Mouse (Mus musculus): Measurements from ENCODE around the gene Sap30l.

The Sap30l gene

DNA sequence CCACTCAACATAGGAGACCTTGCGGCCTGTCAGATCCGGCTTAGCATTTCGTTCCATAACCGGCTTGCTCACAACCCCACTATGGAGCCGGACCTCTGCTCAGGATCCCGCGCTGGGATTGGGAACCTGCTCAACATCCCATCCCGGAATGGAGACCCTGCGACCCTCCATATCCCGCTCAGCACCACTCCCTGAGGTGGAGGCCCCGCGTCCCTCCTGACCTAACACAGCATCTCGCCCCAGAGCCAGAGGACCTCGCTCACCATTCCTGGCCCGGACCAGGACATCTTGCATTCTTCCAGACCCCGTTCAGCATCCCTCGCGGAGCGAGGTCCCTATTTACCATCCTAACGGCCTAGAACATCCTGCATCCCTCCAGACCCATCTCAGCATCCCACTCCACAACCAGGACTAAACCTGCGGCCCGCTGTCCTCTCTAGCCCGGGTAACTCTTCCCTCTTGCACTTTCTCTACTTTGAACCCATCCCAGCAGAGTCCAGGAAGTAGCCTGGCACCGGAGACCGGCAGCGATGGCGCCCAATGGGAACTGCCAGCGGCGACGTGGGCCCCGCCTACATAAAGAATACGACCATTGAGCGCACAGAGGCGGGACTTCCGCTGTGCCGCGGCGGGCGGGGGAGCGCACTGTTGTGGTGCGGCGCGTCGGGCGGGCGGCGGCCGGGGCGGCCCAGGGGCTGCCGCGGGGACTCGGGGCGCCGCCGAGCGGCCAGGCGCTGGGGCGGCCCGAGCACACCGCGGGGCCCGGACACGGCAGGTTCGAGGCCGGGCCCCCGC, at the start of gene Sap30l:
Gene Sap30l, plus strand, starts transcription at position 667 of the 795 bp plus-strand sequence.
- peak; percentile 83 for DNase-seq (ENCODE audit: low read depth, low spot score)

DNA sequence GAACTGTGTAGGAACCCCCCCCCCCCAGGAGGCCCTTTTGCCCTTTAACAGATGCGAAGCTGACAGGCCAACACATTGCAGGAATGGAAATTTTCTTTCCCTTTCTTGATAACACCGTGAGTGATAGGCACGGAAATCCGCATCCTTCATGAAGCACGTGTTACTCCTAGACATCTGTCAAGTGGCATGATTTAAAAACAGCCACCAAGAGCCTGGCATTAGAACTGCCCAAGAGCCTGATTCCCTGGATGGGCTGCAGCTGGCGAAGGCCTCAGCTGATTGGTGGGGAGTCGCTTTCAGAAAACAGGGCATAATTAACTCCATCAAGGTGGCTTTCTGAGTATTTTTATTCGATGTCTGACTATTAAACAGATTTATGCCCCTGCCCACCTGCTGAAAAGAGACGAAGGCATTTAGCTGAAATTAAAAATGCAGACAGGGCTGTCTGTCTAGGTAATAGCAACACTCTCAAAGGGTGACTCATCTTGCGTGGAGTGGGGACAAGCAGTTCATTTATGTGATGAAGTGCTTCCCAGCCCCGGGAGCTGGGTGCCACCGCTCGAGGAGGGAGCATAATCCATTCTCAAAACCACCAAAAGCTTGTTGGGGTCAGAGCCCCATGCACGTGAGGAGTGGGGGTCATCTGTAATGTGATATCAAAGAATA, 47.8 kb upstream of the Sap30l start:
- no peak for DNase-seq (ENCODE audit: low read depth, low spot score)

- no peak for DNase-seq (ENCODE audit: low read depth, low spot score)
These were observed 42.8 kb upstream of the Sap30l start for GRCm38 (mm10) chr11:57758621-57759020.

DNA sequence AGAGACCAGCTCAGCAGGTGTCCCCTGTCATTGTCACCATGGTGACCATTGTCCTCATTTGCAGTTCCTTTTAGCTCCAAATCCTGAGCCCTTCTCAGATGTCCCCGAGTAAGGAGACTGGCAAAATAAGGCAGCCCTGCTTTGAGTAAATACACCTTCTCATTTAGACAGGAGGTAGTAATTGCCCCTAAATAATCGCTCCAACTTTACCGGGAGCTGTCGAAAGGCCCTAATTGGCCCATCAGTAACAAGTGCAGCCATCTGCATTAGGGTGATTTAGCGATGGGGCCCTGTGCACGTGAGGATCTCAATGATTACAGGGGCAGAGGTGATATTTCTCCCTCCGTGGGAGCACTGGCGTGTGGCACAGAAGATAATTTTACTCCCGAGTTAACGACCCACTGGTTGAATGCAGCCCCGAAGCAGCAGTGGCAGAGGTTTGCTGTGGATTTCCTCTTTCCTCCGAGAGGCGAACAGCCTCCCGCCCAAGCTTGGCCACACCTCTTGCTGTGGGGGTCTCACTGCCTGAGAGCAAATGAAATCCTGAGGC, 40.9 kb upstream of the Sap30l start:
- DNase-seq (ENCODE audit: low read depth, low spot score): no peak

DNA sequence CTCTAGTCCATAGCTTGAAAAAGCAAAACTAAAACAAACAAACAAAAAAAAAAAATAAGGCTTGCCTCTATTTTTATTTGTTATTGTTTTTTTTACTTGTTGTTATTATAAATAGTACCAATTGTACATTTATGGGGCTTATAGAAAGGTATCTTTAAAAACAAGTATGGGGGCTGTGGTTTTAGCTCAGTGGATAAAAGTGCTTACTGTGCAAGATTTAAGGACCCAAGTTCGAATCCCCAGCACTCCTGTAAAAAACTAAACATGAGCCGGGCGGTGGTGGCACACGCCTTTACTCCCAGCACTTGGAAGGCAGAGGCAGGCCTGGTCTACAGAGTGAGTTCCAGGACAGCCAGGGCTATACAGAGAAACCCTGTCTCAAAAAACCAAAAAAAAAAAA, 40.1 kb upstream of the Sap30l start:
- DNase-seq (ENCODE audit: low read depth, low spot score): no peak

DNA sequence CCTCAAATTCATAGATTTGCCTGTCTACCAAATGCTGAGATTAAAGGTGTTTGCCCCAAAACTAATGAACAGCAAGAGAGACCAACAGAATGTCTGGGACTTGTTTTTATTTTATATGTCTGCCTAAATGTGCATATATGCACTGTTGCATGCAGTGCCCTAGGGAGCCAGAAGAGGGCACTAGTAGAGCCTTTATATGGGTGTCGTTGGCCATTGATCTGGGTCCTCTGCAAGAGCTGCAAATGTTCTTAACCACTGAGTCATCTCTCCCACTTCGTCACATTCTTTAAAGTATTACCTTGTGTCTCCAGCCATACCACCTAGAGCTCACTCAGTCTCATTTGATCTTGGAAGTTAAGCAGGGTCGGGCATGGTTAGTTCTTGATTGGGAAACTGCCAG, 37.3 kb upstream of the Sap30l start:
- DNase-seq (ENCODE audit: low read depth, low spot score): no peak

DNA sequence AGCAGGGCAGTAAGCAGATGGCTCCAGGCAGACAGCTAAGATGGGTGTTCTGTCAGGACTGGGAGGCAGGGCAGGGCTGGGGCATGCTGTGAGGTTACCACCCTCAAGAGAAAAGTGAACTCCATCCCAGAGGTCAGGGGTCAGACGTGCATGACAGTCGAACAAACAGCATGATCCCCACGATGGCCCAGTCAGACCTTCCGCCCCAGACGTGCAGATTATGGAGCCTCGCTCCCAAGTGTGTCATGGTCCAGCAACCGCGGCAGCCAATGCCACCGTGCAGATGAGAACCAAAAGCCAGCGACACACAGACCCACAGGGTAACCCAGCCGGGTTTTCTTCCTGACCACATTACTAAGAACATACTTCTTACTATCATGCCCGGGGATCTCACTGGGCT, 34.8 kb upstream of the Sap30l start:
- no peak for DNase-seq (ENCODE audit: low read depth, low spot score)

DNA sequence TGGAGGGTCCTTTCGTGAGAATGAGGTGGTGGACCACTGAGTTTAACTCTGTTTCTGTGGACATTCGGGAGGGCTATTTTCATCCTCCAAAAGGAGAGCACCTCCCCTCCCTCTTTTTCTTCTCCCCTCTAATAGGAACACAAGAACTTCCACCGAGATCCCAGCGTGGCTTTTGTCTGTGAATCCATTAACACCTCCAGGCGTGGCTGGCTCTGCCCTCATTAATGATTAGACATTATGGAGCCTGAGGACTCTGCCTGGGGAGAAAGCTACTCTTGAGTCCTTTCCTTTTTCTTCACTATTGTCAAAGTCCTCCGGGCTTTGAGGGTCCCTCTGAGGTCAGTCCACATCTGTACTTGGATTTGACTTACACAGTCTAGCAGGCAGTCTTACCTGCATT, 34.3 kb upstream of the Sap30l start:
- DNase-seq (ENCODE audit: low read depth, low spot score): no peak

DNA sequence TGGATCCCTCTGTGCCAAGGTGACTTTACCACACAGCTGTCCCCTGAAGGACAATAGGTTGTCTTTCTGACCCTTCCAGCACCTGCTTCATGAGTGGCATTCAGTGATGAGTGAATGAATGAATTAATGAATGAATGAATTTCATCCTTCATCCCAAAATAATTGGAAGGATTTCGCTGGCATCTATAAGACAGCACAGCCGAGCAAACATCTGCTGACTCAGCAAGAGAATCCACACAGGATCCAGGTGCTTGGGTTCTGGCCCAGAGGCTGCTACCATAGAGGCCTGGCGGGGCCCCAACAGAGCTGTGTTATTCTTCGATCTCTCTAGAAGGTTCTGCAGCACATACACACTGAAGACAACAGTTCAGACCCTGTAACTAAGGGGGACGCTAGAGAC, 30.7 kb upstream of the Sap30l start:
- DNase-seq (ENCODE audit: low read depth, low spot score): no peak

DNA sequence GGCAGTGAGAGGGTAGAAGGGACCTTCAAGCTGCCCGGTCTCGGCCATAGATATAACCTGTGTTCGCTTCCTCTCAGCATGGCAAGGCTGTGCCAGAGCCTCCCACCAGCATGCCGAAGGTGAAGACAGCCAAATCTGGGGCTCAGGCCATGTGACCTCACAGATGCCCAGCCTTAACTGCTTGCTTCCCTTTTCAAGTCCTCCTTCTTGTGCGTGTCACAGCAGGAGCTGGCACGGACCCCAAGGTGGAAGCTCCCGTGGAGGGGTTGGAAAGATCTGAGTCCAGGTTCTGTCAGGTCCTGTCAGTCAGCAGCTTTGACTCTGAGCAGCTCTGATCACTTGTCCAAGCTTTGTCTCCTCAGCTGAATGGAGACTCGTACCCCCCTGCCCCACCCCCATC, 29.8 kb upstream of the Sap30l start:
- no peak for DNase-seq (ENCODE audit: low read depth, low spot score)

GRCm38 (mm10) chr11:57773479-57773878, 28.0 kb upstream of the Sap30l start:
- no peak for DNase-seq (ENCODE audit: low read depth, low spot score)

- no peak for DNase-seq (ENCODE audit: low read depth, low spot score)
These were observed 27.5 kb upstream of the Sap30l start for GRCm38 (mm10) chr11:57773936-57774335.

DNA sequence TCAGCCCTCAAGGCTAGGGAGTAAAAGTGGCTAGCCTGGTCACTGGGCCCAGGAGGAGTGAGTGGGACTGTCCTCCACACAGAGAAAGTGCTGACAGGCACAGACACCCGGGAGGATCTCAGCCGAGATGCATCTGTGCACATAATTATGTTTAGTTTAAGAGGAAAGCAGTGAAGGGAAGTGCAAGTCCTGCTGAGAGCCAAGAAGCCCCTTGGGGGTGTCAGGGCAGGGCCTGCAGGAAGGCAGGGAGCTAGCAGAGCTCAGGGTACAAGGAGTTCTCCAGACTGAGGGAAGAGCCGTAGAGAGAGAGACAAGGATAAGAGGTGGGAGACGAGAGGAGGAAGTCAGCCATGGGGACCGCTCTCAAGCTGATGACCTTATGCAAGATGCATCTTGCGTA, 25.6 kb upstream of the Sap30l start:
- DNase-seq (ENCODE audit: low read depth, low spot score): no peak

- no peak for DNase-seq (ENCODE audit: low read depth, low spot score)
These were observed 24.9 kb upstream of the Sap30l start for GRCm38 (mm10) chr11:57776546-57776945.

DNA sequence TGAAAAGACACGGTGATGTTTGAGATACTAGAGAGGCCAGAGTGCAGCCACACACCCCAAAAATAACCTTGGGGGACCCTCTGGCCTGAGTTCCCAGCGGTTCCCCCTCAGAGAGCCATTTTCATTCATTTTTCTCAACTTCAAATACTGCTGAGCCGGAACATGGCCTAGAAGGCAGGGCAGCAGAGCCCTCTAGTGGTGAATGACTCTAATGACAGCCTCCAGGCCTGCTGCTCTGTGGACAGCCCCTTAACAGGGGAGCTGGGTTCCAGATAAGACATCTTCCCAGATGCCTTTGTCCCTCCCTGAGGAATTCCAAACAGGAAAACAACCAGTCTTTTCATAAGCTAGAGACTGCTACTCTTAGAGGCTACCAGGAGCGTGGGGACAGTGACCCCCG, 23.1 kb upstream of the Sap30l start:
- DNase-seq (ENCODE audit: low read depth, low spot score): no peak

DNA sequence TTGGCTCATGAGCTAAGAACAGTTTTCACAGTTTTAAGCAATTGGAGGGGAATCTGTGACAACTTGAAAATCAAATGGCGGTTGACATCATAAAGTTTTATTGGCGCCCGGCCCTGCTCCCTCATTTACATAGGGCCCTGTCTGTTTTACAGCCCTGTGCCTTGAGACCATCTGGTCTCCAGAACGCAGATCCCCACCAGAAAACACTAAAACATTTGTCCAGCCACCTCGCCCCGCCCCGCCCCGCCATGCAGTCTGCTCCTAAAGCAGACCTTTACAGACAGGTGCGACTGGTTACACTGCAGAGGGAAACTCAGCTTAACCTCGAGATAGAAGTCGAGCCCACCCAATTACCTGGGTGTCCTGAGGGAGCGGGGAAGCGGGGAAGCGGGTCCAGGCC, 21.6 kb upstream of the Sap30l start:
- DNase-seq (ENCODE audit: low read depth, low spot score): no peak

DNA sequence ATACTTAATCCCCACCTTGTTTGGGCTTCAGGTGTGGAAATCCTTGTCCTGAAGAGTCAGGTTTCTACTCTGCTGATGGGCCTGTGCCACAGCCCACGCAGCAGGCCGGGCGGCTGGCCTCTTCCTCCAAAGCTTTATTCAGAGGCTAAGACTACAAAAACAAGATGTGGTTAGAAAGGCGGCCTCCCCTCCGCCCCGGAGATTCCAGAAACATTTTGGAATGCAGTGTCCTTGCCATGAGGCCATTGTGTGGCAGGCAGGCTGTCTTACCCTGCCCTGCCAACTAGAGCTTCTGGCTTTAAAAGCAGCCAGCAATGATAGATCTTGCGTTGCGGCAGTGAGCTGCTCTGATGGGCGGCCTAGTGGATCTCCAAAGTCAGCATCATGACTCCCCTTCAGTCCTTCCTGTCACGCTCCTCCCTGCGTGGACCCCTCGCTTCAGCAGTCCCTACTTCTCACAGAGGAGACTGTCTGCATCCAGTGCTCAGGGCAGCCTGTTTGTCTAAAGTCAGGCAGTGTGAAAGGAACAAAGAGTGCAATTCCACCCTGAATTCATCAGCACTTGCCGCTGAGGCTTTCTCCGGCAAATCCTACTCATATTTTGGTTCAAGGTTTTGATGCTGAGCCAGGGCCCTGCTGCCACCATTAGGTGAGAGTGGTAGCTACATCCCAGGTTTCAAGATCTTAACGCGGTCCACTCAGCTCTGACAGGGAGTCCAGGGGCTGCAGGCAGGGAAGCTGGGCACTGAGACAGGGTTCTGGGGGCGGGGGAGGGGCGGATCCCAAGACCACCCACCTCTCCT, 14.6 kb upstream of the Sap30l start:
- no peak for DNase-seq (ENCODE audit: low read depth, low spot score)

DNA sequence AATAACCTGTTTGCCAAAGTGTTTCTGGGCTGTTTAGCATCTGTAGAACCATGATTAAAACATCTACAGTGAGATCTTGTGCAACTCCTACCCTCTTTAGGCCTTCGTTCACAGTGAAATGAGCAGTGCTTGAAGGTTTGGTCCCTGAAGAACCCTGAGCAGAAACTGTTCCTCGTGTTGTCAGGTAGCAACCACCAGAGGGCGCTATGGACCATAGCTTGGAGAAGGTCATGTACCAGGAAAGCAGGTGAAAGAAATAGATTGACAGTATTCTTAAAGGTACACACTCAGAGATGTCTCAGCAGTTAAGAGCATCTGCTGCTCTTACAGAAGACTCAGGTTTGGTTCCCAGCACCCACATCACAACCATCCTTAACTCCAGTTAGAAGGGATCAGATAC, 13.5 kb upstream of the Sap30l start:
- DNase-seq (ENCODE audit: low read depth, low spot score): no peak

DNA sequence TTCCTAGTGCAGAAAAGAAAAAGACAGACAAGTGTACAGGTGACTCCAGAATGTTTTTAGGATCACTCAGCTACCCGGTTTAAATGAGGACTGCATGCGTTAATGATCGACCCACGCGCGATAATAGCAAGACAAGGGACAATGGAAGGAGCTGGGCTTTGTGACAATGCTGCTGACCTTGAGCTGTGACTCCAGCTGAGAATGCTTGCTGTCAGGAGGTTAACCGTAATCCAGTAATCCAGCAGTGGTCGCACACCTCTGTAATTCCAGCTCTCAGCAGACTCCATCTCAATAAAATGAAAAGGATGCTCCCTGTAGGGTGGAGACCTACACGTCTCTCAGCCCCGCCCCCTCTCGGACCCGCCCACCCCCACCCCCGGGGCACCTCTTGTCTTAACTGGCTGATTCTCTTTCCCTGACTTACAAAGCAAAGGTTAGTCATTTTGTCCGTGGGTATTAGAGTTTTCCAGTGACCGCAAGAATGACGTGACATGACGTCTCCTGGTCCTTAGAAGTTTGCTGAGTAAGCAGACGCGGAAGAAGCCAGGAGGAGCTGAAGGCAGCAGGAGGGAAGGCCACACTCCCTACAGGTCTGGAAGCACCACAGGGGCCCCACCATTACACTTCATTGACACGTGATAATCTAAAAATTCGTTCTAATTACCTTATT, 10.4 kb upstream of the Sap30l start:
- DNase-seq (ENCODE audit: low read depth, low spot score): no peak

GRCm38 (mm10) chr11:57795086-57795485, 6.4 kb upstream of the Sap30l start:
- no peak for DNase-seq (ENCODE audit: low read depth, low spot score)

- no peak for DNase-seq (ENCODE audit: low read depth, low spot score)
These were observed 3.6 kb upstream of the Sap30l start for GRCm38 (mm10) chr11:57797828-57798227.

DNA sequence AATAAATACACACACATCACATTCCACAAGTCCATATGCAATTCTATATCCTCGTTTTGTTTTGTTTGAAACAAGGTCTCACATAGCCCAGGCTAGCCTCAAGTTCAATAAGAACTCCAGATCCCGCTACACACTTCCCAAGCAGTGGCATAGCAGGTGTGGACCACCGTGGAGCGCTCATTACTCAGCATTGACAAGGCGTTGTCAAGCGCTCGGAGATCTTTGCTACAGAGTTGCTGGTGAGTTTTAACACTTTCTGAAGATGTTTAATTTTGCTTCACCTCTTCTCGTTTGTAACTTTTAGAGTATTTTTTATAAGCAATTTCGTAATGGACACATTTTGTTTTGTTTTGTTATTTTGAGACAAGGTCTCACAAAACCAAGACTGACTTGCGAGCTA, 2.0 kb upstream of the Sap30l start:
- no peak for DNase-seq (ENCODE audit: low read depth, low spot score)

Measured in brain, embryonic 18.5 days (tissue).